Mouse (Mus musculus) CD4-positive, CD25-positive, alpha-beta regulatory T cell, adult 2 months (primary cell): ENCODE results near the gene Atp13a2.
A peak's percentile ranks its signal among the peaks of the same experiment; 100 is the strongest.

ENCODE experiments used
- DNase-seq: peaks from one replicate; pipeline ENCODE4 v3.0.0-alpha.2; 2012; ENCODE audit warnings: low read depth, low spot score

Atp13a2 gene

DNA sequence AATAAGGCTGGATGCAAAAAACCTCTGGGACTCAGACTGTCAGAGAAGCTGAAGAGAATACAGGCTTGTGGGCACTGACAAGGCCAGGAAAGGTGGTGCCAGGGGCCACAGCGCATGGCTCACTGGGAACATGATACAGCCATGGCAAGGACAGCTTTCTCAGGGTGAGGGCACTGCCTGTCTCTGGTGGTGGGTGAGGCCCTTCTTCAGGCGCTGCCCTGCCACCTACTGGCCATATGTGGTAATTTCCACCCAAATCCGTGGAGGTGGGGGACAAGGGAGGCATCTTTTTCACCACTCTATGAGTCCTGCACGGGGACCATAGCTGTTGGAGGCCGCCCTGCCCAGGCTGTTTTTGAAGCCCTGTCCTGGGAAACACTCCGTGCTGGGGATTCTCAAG, 45.1 kb downstream of the Atp13a2 start:
- peak; percentile 87 for DNase-seq

DNA sequence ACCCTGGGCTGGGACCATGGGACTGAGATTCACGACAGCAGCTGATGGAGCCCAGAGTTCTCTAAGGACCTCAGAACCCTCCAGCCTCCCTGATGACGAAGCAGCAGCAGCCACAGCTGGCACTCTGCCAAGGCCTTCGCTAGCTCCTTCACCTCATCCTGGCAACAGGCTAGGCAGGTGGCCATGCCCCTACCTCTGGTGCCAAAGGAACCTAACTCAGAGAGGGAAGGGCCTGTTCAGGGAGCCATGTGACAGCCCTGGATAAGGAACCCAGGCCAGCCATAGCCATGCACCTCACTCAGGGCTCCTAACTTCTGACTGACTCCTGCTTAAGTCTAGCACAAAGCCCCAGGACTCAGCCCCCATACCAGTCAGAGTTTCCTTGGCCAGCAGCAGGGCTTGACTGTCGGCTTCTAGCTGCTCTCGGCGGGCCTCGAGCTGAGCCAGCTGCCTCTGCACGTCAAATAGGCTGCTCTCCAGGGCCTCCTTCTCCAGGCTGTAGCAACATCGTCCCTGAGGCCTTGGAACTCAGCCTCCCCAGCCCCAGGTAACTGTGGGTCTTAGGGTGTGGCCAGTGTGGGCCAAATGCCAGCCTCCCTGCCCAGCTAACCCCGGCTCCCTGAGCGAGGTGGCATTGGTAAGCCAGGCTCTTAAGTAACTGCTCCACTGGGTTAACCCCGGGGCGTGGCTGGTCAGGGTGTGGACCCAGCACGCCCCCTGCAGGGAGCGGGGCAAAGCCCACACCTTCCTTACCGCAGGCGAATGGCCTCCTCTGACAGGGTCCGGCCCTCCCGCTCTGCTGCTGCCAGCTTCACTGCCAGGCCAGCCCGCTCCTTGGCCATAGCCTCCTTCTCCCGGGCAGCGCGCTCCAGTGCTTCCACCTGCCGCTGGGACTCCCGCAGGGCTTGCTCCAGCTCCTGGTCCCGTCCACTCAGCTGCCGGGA, 47.2 kb downstream of the Atp13a2 start:
- DNase-seq = peak; percentile 18

DNA sequence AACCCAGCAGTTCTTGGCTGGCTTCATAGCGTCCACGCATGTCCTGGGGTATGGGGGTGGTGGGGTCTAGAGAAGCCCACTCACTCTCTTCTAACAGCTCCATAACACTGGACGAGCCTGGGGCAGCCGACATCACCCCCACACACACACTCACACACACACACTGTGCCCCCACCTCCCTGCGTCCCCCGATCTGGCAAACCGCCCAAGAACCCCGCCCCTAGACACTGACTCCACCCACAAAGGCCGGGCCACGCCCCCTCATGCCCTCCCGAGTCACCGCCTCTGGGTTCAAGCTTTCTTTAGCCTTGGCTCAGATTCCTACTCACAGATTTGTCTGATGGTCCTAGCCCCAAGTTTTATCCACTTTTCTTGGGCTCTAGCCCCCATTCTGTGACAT, 54.4 kb downstream of the Atp13a2 start:
- no peak for DNase-seq

DNA sequence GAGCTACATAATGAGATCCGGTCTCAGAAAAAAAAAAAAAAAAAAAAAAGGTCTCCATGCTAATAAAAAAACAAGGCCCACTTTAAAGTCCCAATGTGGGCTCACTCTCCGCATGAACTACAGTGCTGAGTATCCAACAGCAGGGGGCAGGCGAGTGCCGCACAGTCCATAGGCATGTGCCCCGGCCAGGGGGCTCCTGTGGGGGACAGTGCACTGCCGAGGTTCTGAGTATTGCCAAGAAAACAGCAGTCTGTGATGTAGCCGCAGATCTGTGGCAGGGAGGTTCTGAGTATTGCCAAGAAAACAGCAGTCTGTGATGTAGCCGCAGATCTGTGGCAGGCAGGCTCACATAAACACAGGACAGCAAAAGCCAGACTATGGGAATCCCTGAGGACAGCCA, 58.1 kb downstream of the Atp13a2 start:
- peak; percentile 79 for DNase-seq

DNA sequence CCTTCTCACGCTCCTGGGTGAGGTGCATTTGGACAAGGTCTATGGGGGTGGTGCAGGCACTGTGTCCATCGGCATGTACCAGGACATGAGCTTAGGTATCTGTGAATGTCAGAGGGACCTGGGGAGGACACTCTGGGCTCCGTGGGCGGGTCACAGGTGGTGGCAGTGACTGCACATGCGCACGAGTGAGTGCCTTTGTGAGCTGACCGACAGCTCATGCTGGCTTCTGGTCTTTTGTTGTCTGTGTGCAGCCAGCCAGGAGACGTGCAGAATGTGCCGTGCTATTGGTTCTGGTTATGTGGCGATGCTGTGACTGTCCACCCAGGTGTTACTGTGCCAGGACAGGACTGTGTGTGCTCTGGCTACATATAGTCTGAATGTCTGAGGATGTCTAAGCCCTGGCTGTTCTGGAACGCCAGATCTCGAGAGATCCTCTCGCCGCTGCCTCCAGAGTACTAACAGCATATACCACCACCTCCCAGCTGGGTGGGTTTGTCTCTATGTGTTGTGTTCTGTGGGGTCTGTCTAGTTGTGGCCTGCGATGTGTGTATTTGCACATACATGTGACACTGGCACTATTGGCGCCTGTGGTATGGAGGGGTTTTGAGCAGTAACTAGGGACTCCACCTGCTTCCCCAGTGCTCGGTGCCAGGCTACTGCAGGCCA, 62.3 kb downstream of the Atp13a2 start:
- no peak for DNase-seq

DNA sequence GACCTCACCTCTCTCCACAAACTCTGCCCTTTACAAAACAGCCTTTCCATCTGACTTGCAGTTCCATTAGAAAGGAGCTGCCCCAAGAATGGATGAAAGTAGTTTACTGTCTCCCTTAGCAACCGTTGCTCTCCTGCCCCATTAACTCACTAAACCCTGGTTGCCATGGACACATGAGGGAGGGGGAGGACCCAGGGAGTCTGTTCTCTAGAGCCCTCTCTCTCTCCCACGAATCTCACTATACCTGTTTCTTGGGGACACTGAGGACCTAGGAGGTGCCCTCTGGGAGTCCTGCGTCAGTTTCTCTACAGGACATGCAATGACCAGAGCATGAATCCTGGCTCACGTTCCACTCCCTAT, 62.8 kb downstream of the Atp13a2 start:
- no peak for DNase-seq

DNA sequence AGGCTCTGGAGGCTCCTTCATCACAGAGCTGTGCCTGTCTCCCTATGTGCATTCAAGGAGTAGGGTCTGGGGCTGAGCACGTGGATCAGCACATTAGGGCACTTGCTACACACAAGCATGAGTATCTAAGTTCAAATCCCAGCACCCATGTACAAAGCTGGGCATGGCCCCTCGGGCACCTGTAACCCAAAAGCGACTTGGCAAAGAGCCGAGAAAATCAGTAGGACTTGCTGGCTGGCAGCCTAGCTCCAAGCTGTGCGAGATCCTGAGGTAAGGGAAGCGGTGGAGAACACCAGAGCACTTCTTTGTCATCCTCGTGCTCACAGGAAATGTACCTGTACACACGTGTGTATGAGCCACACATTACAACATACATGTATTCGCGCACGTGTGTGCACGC, 65.8 kb downstream of the Atp13a2 start:
- no peak for DNase-seq

DNA sequence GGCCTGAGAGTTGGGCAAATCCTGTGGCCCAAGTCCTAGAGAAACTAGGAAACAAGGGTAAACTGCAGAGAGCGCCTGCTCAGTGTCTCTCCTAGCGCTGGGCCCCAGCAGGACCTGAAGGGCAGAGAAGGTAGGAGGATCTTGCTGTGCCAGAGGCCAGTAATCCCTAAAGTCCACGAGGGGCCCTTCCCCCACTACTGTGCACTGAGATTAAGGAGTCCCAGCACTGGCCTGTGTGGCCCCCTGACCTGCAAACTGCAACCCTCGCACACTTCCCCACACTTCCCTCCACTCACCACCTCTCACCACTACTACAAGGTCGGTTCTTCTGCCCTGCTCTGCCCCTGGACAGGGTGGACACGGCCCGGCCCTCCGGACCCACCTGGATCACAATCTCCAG, 66.5 kb downstream of the Atp13a2 start:
- DNase-seq = no peak

DNA sequence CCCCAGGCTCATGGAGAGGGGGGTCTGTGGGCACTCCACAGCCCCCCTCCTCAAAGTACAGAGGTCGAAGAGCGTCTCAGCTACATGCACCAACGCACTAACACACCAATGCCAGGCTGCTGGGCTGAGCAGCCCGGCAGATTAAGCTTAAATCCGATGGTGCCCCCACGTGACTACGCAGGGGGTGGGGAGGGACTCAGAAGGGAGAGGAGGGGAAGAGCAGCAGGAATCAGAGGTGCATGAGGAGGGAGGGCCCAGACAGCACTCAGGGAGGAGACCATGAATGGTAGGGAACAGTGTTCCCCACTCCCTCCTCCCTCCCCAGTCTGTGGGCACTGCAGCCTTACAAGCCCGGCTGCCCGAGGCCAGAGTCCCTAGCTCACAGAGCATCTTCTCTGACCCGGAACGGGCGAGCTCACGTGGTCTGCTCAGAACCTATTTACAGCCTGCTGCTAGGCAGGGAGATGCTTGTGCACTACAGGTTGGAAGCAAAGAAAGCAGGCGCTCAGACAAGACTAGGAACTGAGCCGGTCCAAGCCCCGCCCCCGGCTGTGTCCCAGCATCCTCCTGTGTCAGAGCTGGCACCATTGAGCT, 67.0 kb downstream of the Atp13a2 start:
- no peak for DNase-seq
